10 mouse cellular contexts compared by ENCODE assay signal in the genomic region with DNA sequence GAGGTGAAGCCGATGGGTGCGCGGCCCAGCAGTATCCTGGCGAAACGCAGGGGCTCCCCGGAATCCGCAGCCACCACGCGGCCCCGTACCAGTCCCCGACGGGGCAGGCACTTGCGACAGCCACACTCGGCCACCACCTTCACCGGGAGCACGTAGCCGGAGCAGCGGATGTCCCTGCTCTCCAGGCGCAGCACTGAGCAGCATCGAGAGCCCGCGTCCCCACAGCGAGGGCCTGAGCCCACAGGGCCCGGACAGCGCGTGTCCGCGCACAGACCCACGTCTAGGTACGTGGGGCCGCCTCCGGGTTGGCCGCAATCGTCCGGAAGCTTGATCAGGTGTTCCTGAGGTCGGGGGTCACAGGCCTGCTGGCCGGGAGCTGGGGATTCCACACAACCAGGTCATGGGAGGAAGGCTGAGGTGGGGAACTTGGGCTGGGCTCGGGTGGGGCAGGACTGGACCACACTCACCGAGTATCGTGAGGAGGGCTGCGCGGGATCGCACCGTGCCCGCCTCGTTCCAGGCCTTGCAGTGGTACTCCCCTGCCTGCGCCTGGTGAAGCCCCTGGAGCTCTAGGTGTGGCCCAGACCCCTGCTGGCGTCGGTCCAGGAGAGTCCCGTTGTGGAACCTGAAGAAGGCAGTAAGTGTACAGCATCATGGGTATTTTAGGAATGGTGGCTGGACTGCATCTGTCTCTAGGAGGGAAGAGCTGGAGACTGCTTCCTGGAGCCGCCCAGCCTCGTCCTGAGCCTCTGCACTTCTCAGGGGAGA. TPM values are rescaled to one million over a fixed set of nuclear protein-coding genes. Genes with fewer than 3 reads are reported as not detected.
A peak's percentile ranks its signal among the peaks of the same experiment; 100 is the strongest.
DNase-seq lines count a peak whose midpoint lies in the region; ATAC-seq and TF ChIP-seq lines count a peak whose summit lies in the region.
"Had no signal": no experiment of that assay in that cellular context is flagged by ENCODE, and none has a peak within 500 bp of the region (broad histone marks: within the 10 kb centered on the region; RNA-seq: fewer than 3 reads in every experiment).

No protein-coding gene starts in this region.

- no peak for TF ChIP-seq POLR2A in kidney, adult 2 months (IDR thresholded peaks at IDR 0.05; ENCODE audit: low read depth, low read length)

- peaks cover 87% of the 10 kb centered on the region for H3K27me3 ChIP-seq in kidney, postnatal 0 days (ENCODE audit: insufficient read depth, low read length)
- H3K27me3 ChIP-seq in kidney, adult 2 months (replicated peaks; ENCODE audit: control insufficient read depth, insufficient read depth, low read length): 0 out of 2 replicates have a peak, but pooled peaks cover 3% of the 10 kb centered on the region
- peaks cover 93% of the 10 kb centered on the region for H3K27me3 ChIP-seq in embryonic facial prominence, embryonic 14.5 days (replicated peaks; ENCODE audit: control insufficient read depth, insufficient read depth, low read length)
- H3K27me3 ChIP-seq in intestine, embryonic 16.5 days (replicated peaks; ENCODE audit: control insufficient read depth, insufficient read depth, low read length): peaks cover 86% of the 10 kb centered on the region
- peaks cover 95% of the 10 kb centered on the region for H3K27me3 ChIP-seq in neural tube, embryonic 12.5 days (replicated peaks)

- DNase-seq in kidney, postnatal 0 days (ENCODE audit: low spot score): no peak
- DNase-seq in kidney, adult 2 months: no peak
- no peak for DNase-seq in embryonic facial prominence, embryonic 14.5 days (ENCODE audit: low spot score)
- no peak for DNase-seq in gastrocnemius, adult 8-10 months (ENCODE audit: low spot score in 2 of 2)
- DNase-seq in cerebellum, adult 9-11 months: no peak
- DNase-seq in layer of hippocampus, adult 18-20 months (ENCODE audit: low spot score in 2 of 2): no peak
- DNase-seq: cerebellum, adult 11-12 months had no signal

- H3K9ac ChIP-seq in kidney, postnatal 0 days (ENCODE audit: low read depth, low read length): no peak overlapping the region
- no peak overlapping the region; the same call in 1 of the 2 replicates for H3K9ac ChIP-seq in embryonic facial prominence, embryonic 14.5 days (ENCODE audit: low read depth, low read length)
- H3K9ac ChIP-seq in intestine, embryonic 16.5 days (ENCODE audit: low read depth, low read length): 0 out of 2 replicates have a peak overlapping the region, but pooled peaks have one; percentile 60
- H3K9ac ChIP-seq in neural tube, embryonic 12.5 days: 0 out of 2 replicates have a peak overlapping the region, but pooled peaks have one; percentile 17

- no peaks in the 10 kb centered on the region for H3K36me3 ChIP-seq in kidney, postnatal 0 days (ENCODE audit: insufficient read depth, low read length)
- no peaks in the 10 kb centered on the region for H3K36me3 ChIP-seq in kidney, adult 2 months (ENCODE audit: control insufficient read depth, insufficient read depth, low read length)
- no peaks in the 10 kb centered on the region for H3K36me3 ChIP-seq in embryonic facial prominence, embryonic 14.5 days (ENCODE audit: control insufficient read depth, insufficient read depth, low read length)
- no peaks in the 10 kb centered on the region for H3K36me3 ChIP-seq in intestine, embryonic 16.5 days (ENCODE audit: control insufficient read depth, insufficient read depth, low read length)
- H3K36me3 ChIP-seq in neural tube, embryonic 12.5 days: no peaks in the 10 kb centered on the region

- 21% methylated on average over 52 of the region's 52 CpGs for WGBS in kidney, postnatal 0 days
- 13% methylated on average over 52 of the region's 52 CpGs for WGBS in kidney, adult 2 months
- WGBS in embryonic facial prominence, embryonic 14.5 days: 11% methylated on average over 24 of the region's 52 CpGs
- WGBS in intestine, embryonic 16.5 days: 15% methylated on average over 52 of the region's 52 CpGs
- 12% methylated on average over 52 of the region's 52 CpGs for WGBS in neural tube, embryonic 12.5 days

- H3K4me1 ChIP-seq in kidney, postnatal 0 days (replicated peaks; ENCODE audit: insufficient read depth, low read length): peaks cover 14% of the 10 kb centered on the region; the same call in 1 of the 2 replicates
- H3K4me1 ChIP-seq in kidney, adult 2 months (ENCODE audit: control insufficient read depth, insufficient read depth, low read length): no peaks in the 10 kb centered on the region
- peaks cover 12% of the 10 kb centered on the region; the same call in 1 of the 2 replicates for H3K4me1 ChIP-seq in embryonic facial prominence, embryonic 14.5 days (ENCODE audit: control insufficient read depth, insufficient read depth, low read length)
- H3K4me1 ChIP-seq in intestine, embryonic 16.5 days (ENCODE audit: control insufficient read depth, insufficient read depth, low read length): peaks cover 23% of the 10 kb centered on the region
- peaks cover 28% of the 10 kb centered on the region for H3K4me1 ChIP-seq in neural tube, embryonic 12.5 days

- ATAC-seq in kidney, postnatal 0 days (replicated peaks; ENCODE audit: low FRiP score, low read depth): no peak
- ATAC-seq in embryonic facial prominence, embryonic 14.5 days (ENCODE audit: low read depth): no peak
- ATAC-seq in intestine, embryonic 16.5 days: no peak
- ATAC-seq in neural tube, embryonic 12.5 days (ENCODE audit: low FRiP score, low read depth): no peak

- H3K9me3 ChIP-seq in kidney, postnatal 0 days (replicated peaks; ENCODE audit: low read length): no peaks in the 10 kb centered on the region
- H3K9me3 ChIP-seq in embryonic facial prominence, embryonic 14.5 days (ENCODE audit: control insufficient read depth, low read length): no peaks in the 10 kb centered on the region
- no peaks in the 10 kb centered on the region for H3K9me3 ChIP-seq in intestine, embryonic 16.5 days (ENCODE audit: control insufficient read depth, low read length)
- no peaks in the 10 kb centered on the region for H3K9me3 ChIP-seq in neural tube, embryonic 12.5 days

- H3K4me2 ChIP-seq in kidney, postnatal 0 days (ENCODE audit: low read length): no peak overlapping the region
- H3K4me2 ChIP-seq in embryonic facial prominence, embryonic 14.5 days (ENCODE audit: low read depth, low read length): peak overlapping the region; percentile 61
- H3K4me2 ChIP-seq in intestine, embryonic 16.5 days (ENCODE audit: low read depth, low read length): no peak overlapping the region
- peak overlapping the region; percentile 56; the same call in 1 of the 2 replicates for H3K4me2 ChIP-seq in neural tube, embryonic 12.5 days (replicated peaks)

- no peak overlapping the region for H3K27ac ChIP-seq in kidney, postnatal 0 days
- H3K27ac ChIP-seq in kidney, adult 2 months (ENCODE audit: insufficient read depth, low read depth, low read length): no peak overlapping the region
- H3K27ac ChIP-seq in embryonic facial prominence, embryonic 14.5 days (replicated peaks; ENCODE audit: low read depth, low read length): no peak overlapping the region
- H3K27ac ChIP-seq in intestine, embryonic 16.5 days (ENCODE audit: low read length): no peak overlapping the region
- H3K27ac ChIP-seq in neural tube, embryonic 12.5 days: no peak overlapping the region

- 0 out of 2 replicates have a peak overlapping the region, but pooled peaks have one; percentile 36 for H3K4me3 ChIP-seq in kidney, postnatal 0 days (replicated peaks; ENCODE audit: low read depth, low read length)
- no peak overlapping the region for H3K4me3 ChIP-seq in kidney, adult 2 months (ENCODE audit: insufficient read depth, low read depth, low read length)
- H3K4me3 ChIP-seq in embryonic facial prominence, embryonic 14.5 days (ENCODE audit: low read depth, low read length): peak overlapping the region; percentile 44
- peak overlapping the region; percentile 49 for H3K4me3 ChIP-seq in intestine, embryonic 16.5 days (ENCODE audit: low read length)
- peak overlapping the region; percentile 34 for H3K4me3 ChIP-seq in neural tube, embryonic 12.5 days

- no peak for TF ChIP-seq CTCF in kidney, postnatal 0 days (IDR thresholded peaks at IDR 0.05; ENCODE audit: low read depth)
- TF ChIP-seq CTCF in kidney, adult 2 months (conservative IDR thresholded peaks at IDR 0.05; ENCODE audit: insufficient read depth, insufficient read length, low read depth, low read length): no peak

RNA-seq across cellular contexts. Expression of gene Cilp2, which starts 4.5 kb away (rescaled TPM):
- polyA plus RNA-seq in kidney, postnatal 0 days (2015; fragmentation: Nextera tagmentation; extraction: Ambion mirVana): 0.69 and 0.75 TPM in 2 replicates
- 0.11 and 0.16 TPM in 2 replicates for polyA plus RNA-seq in kidney, adult 2 months (2012; rRNA removed)
- 1.1 and 1.3 TPM in 2 replicates for polyA plus RNA-seq in embryonic facial prominence, embryonic 14.5 days (2014; fragmentation: Nextera tagmentation; extraction: Ambion mirVana)
- 0.51 and 0.53 TPM in 2 replicates for polyA plus RNA-seq in intestine, embryonic 16.5 days (2015; fragmentation: Nextera tagmentation; extraction: Ambion mirVana)
- 1.4 TPM in 2 replicates for polyA plus RNA-seq in neural tube, embryonic 12.5 days (2016; fragmentation: Nextera tagmentation; extraction: Ambion mirVana)
- 1 to 10 TPM; 1.2 to 6.0 (median 2.1) TPM for total RNA-seq in gastrocnemius, adult 8-10 months (2022)
- under 1 TPM; 0.48 to 0.59 TPM for total RNA-seq in layer of hippocampus, adult 18-20 months (2021)

RNA-seq across cellular contexts. Expression of gene Tssk6, which starts 19.0 kb away (rescaled TPM):
- 3.8 and 4.0 TPM in 2 replicates for polyA plus RNA-seq in kidney, postnatal 0 days (2015; fragmentation: Nextera tagmentation; extraction: Ambion mirVana)
- polyA plus RNA-seq in kidney, adult 2 months (2012; rRNA removed): 1.3 and 1.5 TPM in 2 replicates
- polyA plus RNA-seq in embryonic facial prominence, embryonic 14.5 days (2014; fragmentation: Nextera tagmentation; extraction: Ambion mirVana): 2.5 and 3.1 TPM in 2 replicates
- 2.8 TPM in 2 replicates for polyA plus RNA-seq in intestine, embryonic 16.5 days (2015; fragmentation: Nextera tagmentation; extraction: Ambion mirVana)
- 4.1 and 4.3 TPM in 2 replicates for polyA plus RNA-seq in neural tube, embryonic 12.5 days (2016; fragmentation: Nextera tagmentation; extraction: Ambion mirVana)
- not detected for total RNA-seq in gastrocnemius, adult 8-10 months (2022)
- total RNA-seq in layer of hippocampus, adult 18-20 months (2021): under 1 TPM; 0.25 to 0.33 TPM
- total RNA-seq: gastrocnemius, adult 18-20 months had no signal

RNA-seq across cellular contexts. Expression of gene Ndufa13, which starts 19.3 kb away (rescaled TPM):
- polyA plus RNA-seq in kidney, postnatal 0 days (2015; fragmentation: Nextera tagmentation; extraction: Ambion mirVana): 288 and 310 TPM in 2 replicates
- polyA plus RNA-seq in kidney, adult 2 months (2012; rRNA removed): 283 and 372 TPM in 2 replicates
- 185 and 201 TPM in 2 replicates for polyA plus RNA-seq in embryonic facial prominence, embryonic 14.5 days (2014; fragmentation: Nextera tagmentation; extraction: Ambion mirVana)
- polyA plus RNA-seq in intestine, embryonic 16.5 days (2015; fragmentation: Nextera tagmentation; extraction: Ambion mirVana): 233 and 243 TPM in 2 replicates
- 162 and 171 TPM in 2 replicates for polyA plus RNA-seq in neural tube, embryonic 12.5 days (2016; fragmentation: Nextera tagmentation; extraction: Ambion mirVana)
- 100 to 1,000 TPM; 248 to 328 (median 285) TPM for total RNA-seq in gastrocnemius, adult 8-10 months (2022)
- 100 to 1,000 TPM; 154 to 158 TPM for total RNA-seq in layer of hippocampus, adult 18-20 months (2021)

RNA-seq across cellular contexts. Expression of gene Yjefn3, which starts 19.5 kb away (rescaled TPM):
- polyA plus RNA-seq in kidney, postnatal 0 days (2015; fragmentation: Nextera tagmentation; extraction: Ambion mirVana): 4.8 and 5.2 TPM in 2 replicates
- 3.9 and 5.6 TPM in 2 replicates for polyA plus RNA-seq in kidney, adult 2 months (2012; rRNA removed)
- polyA plus RNA-seq in embryonic facial prominence, embryonic 14.5 days (2014; fragmentation: Nextera tagmentation; extraction: Ambion mirVana): 3.6 and 3.8 TPM in 2 replicates
- 3.2 and 3.8 TPM in 2 replicates for polyA plus RNA-seq in intestine, embryonic 16.5 days (2015; fragmentation: Nextera tagmentation; extraction: Ambion mirVana)
- 8.4 and 9.8 TPM in 2 replicates for polyA plus RNA-seq in neural tube, embryonic 12.5 days (2016; fragmentation: Nextera tagmentation; extraction: Ambion mirVana)
- 10 to 100 TPM in 3 of 4 experiments, 1 to 10 TPM in 1; 8.2 to 10.8 (median 10.5) TPM for total RNA-seq in gastrocnemius, adult 8-10 months (2022)
- total RNA-seq in layer of hippocampus, adult 18-20 months (2021): 10 to 100 TPM; 37.5 to 39.6 TPM

RNA-seq across cellular contexts. Expression of gene Pbx4, which starts 50.7 kb away (rescaled TPM):
- 7.7 and 8.3 TPM in 2 replicates for polyA plus RNA-seq in kidney, postnatal 0 days (2015; fragmentation: Nextera tagmentation; extraction: Ambion mirVana)
- polyA plus RNA-seq in kidney, adult 2 months (2012; rRNA removed): 3.6 and 3.9 TPM in 2 replicates
- polyA plus RNA-seq in embryonic facial prominence, embryonic 14.5 days (2014; fragmentation: Nextera tagmentation; extraction: Ambion mirVana): 8.4 and 9.0 TPM in 2 replicates
- 2.7 and 2.9 TPM in 2 replicates for polyA plus RNA-seq in intestine, embryonic 16.5 days (2015; fragmentation: Nextera tagmentation; extraction: Ambion mirVana)
- polyA plus RNA-seq in neural tube, embryonic 12.5 days (2016; fragmentation: Nextera tagmentation; extraction: Ambion mirVana): 41.6 and 46.8 TPM in 2 replicates
- total RNA-seq in gastrocnemius, adult 8-10 months (2022): not detected
- 10 to 100 TPM; 12.4 to 14.0 TPM for total RNA-seq in layer of hippocampus, adult 18-20 months (2021)
- total RNA-seq: gastrocnemius, adult 18-20 months had no signal

Comparison
In these comparisons a context has a peak if more than half of its experiments do, and no peak if none do; other contexts are left out.
1. H3K4me2 ChIP-seq: peak in embryonic facial prominence, embryonic 14.5 days (single experiment) and neural tube, embryonic 12.5 days (single experiment); none in kidney, postnatal 0 days (single experiment) and intestine, embryonic 16.5 days (single experiment).
2. H3K9ac ChIP-seq: peak in intestine, embryonic 16.5 days (single experiment) and neural tube, embryonic 12.5 days (single experiment); none in kidney, postnatal 0 days (single experiment) and embryonic facial prominence, embryonic 14.5 days (single experiment).